Mouse (Mus musculus) kidney, postnatal 10 days (tissue): ENCODE measurements at regions not wholly inside any gene's neighbourhood (a gene's known extent, or its start where the extent isn't known, plus 50 kb on each side); places are given as distances from the start of the nearest gene placed in this dataset.

Experiments
- DNase-seq: peaks from one replicate; pipeline ENCODE4 v3.0.0; 2021; ENCODE audit warnings: mixed read lengths

DNA sequence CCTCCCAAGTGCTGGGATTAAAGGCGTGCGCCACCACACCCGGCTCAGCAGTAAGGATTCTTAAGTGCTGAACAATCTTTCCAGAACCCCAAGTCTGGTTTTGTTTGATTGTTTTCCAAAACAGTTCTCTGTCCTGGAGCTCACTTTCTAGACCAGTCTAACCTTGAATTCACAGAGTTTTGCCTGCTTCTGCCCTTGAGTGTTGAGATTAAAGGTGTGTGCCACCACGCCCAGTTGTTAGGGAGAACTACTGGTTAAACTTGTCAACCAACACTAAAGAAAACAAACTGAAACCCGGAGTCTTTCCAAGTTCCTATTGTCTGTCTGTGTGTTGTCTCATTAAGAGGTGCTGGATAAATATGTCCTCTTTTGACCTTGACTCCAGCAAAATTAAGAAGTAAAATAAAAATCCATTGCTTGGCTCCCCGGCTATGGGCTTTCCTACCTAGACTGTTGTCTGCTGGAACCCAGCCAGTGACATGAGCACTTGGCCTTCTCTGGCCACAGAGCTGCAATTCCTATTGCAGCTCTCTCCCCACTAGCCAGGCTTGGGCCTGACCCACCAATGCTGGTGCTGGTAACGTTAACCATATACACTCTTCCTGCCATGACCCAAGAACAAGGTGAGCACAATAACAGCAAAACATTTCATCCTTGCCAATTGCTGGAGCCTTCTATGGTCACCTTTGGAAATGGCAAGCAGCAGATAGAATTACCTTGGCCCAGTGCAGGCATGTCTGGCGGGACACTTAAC lies 51.1 kb upstream of the Klf9 start:
- DNase-seq, result peak; percentile 27
